Mouse (Mus musculus) megakaryocyte, adult 5-6 weeks (primary cell): ENCODE data around the gene Scarf1. TPM values are rescaled to one million over a fixed set of nuclear protein-coding genes. Genes with fewer than 3 reads are reported as not detected.

Experiments used
- ATAC-seq: 2 replicates; pipeline ENCODE4 v1.8.0; 2016; ENCODE audit warnings: mild to moderate bottlenecking, inconsistent platforms; ENCODE audit not compliant: poor library complexity, severe bottlenecking
- total RNA-seq, 2 experiments: library from RNA; stranded (forward) in 1 of 2; stranded (reverse) in 1 of 2; fragments of 153-499, 151-499 nt in 1 of 2; fragments of 221-1000, 200-1000 nt in 1 of 2; gene quantifications; 2 replicates each; pipeline versions ENCODE4 v1.2.3 to v1.2.4; 2015 to 2017

The Scarf1 gene
- total RNA-seq, 2 experiments from 2014 or later = 0.66 to 1.1 TPM

DNA sequence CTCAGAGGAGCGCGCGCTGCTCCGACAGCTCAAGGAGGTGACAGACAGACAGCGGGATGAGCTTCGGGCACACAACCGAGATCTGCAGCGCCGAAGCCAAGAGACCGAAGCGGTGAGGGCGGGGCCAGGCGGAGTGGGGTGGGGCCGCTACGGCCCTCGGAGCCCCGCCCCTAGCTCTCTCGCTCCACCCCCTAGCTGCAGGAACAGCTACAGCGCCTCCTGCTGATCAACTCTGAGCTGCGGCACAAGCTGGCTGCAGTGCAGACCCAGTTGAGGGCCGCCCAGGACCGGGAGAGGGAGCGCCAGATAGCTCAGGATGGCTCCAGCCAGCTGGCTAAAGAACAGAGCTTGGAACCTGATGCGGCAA is 2.7 kb upstream of the Scarf1 start:
- peak; percentile 96 for ATAC-seq

DNA sequence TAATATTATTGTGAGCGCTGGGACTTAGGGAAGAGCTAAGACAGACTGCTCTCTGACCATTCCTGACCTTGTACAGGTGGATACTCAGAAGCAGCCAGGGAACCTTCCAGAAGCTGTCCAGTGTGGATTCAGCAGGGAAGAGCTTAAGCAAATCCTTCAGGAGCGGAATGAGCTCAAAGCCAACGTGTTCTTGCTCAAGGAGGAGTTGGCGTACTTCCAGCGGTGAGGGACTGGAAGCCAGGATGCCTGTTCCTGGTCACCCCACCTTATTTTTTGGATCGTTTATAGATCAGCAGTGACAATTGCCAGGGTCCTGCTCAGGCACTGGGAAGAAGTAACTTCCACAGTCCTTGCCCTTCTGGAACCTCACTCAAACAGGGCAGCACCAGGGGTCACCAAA is 2.1 kb upstream of the Scarf1 start:
- no peak for ATAC-seq

- ATAC-seq = no peak
These were observed 880 bp upstream of the Scarf1 start for GRCm38 (mm10) chr11:75512301-75513018.

DNA sequence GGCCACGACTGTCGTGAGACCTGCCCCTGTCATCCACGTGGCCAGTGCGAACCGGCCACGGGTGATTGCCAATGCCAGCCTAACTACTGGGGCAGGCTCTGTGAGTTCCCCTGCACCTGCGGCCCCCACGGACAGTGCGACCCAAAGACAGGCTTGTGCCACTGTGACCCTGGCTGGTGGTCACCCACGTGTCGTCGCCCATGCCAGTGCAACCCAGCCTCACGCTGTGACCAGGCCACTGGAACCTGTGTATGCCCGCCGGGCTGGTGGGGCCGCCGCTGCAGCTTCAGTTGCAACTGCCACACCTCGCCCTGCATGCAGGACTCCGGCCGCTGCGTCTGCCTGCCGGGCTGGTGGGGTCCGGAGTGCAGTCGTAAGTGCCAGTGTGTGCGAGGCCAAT is 1.8 kb downstream of the Scarf1 start:
- ATAC-seq = no peak

DNA sequence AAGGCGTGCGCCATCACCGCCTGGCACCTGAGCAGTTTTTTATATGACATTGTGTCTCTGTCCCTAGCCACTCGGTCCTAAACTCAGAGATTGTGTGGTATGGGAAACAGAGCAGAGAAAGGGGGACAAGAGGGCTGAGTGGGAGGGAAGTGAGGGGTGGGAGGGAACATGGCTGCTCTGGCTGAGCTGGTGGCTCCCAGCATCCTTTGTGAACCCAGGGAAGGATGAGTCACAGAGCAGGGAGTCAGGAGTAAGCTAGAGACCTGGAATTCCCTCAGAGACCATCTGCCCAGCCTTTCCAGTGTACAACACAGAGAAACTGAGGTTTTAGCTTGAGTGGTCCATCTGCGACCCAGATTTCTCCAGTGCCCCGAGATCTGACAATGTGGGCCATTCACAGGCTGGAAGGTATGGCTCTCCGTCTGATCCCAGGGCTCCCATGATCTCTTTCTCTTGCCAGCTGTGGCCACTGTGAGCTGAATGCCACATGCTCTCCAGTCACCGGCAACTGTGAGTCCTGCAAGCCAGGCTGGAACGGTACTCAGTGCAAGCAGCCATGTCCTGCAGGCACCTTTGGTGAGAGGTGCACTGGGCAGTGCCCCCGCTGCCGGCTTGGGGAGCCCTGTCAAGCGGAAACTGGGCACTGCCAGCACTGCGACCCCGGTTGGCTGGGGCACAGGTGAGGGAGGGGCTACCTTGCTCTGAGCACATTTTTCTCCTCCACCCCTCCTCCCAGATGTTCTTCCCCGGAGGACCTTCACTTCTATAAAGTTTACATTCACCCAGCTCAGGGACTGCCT is 6.7 kb downstream of the Scarf1 start:
- no peak for ATAC-seq

DNA sequence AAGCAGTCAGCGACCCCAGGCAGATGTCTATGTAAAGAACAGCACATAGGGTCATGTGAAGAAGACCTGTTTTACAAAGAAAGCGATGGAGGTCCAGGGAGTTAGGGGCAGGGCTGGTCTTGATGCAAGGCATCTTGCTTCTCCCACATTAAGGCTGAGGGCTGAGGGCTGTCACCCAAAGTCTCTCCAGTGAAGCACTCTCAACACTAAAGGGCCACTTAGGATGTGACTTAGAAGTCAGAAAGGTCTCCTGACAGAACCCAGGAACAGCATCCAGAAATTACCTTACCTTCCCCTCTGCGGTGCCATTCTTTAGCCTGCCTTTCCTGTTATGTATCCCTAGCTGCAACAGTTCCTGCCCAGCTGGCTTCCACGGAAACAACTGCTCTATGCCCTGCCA is 8.3 kb downstream of the Scarf1 start:
- no peak for ATAC-seq

DNA sequence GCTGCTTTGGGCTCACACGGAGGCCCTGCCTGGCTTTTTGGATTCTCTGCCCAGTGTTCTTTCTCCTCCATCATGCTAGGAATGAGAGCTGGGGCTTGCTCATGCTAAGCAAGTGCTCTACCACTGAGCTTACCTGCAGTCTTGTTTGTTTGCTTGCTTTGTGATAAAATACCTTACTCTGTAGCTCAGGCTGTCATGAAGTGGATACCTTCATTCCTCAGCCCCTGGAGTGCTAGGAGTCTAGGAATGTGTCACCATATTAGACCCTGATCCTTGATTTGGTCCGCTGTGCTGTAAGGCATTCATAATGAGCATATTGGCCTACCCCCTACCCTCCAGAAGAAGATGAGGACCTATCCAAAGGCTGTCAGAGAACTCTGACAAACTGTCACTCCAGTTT is 9.5 kb downstream of the Scarf1 start:
- ATAC-seq = no peak

DNA sequence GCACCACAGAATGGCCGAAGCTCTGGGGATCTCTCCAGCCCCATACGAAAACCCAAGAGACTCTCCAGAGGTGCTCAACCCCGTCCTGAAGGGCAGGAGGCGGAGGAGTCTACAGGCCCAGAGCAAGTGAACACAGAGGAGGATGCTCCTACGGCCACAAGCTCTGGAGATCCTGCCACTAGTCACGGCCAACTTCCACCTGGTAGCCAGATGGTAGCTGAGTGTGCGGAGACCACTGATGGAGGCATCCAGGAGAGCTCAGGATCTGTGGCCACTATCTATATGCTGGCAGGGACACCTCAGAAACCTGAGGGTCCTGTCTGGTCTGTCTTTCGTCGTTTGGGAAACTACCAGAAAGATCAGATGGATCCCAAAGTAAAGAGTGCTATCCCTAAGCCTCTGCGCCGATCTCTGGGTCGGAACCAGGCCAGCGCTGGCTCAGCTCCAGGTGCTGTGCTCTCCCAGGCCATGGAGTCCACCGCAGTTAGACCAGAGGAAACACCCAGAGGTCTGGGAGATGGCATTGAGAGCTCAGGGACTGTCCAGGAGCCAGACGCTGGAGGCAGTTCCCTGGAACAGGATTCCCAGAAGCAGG is 12.3 kb downstream of the Scarf1 start:
- ATAC-seq = no peak

- no peak for ATAC-seq
These were observed 13.6 kb downstream of the Scarf1 start for GRCm38 (mm10) chr11:75526943-75527342.

DNA sequence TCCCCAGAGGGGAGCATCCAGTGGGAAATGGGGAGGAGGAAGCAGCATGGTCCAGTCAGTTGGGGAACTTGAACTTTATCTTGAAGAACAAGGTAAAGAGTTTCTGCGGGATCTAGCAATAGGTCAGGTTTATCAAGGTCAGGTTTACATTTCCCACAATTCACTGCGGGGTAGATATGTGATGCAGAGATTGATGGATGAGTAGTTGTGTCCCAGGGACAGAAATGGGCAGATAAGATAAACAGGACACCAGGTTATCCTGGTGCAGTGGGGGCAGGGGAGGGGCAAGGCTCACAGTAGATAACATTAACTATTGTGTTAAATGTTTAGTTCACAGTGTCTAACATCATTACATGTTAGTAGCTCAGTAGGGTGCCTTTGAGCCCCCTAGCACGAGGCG is 16.4 kb downstream of the Scarf1 start:
- no peak for ATAC-seq

DNA sequence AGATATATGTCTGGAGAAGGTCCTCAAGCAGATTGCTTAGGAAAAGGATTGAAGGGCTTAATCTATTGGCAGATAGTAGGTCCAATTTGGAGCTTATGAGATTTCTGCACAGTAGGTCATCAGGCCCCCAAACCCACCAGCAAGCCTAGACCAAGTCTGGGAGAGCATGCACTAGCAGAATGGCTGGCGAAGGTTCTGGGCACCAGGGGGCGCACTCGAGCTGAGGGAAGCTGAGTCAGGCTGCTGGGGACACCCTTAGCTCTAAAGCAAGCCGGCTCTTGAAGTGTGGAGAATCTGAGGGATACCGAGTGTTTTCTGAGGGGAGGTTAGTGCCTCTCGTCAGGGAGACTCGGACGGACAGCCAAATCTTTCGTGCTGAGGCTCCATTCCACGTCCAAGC is 17.0 kb downstream of the Scarf1 start:
- peak; percentile 61 for ATAC-seq

DNA sequence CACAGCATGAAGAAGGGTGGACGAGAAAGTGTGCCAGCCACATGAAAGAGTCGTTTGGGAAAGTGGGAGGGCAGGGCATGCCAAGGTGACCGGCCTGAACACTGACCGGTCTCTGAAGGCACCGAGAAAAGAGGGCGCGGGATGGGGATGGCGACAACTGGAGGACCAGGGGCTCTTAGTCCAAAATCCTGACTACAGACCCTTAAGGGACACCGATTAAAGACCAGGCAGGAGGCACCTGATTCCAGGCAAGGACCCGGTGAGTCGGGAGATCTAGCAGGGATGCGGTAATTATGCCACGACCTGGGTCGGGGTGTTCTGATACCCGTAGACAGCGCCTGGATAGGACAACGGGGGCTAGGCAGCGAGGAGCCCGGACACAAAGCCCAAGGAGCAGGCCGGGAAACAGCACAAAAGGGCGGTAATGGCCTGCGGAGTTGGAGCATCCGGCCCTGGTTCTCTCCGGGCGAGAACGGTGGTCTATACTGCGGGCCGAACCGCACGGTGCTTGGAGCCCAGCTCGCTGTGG is 17.6 kb downstream of the Scarf1 start:
- no peak; the same call in 1 of the 2 replicates for ATAC-seq

DNA sequence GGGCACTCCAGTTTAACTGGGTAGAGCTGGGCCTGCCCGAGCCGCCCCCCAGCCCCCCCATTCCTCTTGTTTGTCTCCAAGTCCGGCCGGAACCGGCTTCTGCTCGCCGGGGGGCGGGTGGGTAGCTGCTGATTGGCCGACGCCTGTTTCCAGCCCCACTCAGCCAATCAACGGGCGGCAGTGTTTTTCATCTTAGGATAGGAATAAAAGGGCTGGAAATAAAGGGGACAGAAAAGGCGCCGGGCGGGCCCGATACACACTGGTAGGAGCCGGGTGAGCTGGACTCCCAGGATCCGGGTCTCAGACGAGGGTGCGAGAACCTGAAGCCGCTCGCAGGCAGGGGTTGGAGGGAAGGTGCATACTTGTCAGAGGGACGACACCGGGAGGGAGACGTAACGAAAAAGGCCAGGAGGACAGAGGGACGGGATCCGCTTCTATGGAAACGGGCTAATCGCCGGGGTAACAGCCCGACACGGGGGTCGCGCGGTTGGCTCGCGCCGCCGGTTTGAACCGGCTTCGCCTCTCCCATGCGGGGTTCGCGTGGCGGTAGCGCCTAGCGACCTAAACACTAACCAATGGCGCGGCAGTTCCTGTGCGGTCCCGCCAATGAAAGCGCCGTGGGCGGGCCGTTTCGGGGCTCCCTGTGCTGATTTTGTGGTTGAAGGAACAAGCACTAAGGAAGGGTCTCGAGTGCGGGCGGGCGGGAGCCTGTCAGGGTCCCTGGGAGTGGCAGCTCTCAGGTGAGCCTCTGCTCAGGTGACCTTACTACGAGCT is 18.3 kb downstream of the Scarf1 start, which contains the start of gene Slc43a2:
TSS of gene Slc43a2 (plus strand) at position 226 of the 774 bp plus-strand sequence.
- peak; percentile 71 for ATAC-seq

- ATAC-seq = peak; percentile 51
These were observed 19.3 kb downstream of the Scarf1 start for GRCm38 (mm10) chr11:75532340-75533277.

- 0 out of 2 replicates have a peak, but pooled peaks have one; percentile 17 for ATAC-seq
These were observed 20.1 kb downstream of the Scarf1 start for GRCm38 (mm10) chr11:75533314-75534015.

DNA sequence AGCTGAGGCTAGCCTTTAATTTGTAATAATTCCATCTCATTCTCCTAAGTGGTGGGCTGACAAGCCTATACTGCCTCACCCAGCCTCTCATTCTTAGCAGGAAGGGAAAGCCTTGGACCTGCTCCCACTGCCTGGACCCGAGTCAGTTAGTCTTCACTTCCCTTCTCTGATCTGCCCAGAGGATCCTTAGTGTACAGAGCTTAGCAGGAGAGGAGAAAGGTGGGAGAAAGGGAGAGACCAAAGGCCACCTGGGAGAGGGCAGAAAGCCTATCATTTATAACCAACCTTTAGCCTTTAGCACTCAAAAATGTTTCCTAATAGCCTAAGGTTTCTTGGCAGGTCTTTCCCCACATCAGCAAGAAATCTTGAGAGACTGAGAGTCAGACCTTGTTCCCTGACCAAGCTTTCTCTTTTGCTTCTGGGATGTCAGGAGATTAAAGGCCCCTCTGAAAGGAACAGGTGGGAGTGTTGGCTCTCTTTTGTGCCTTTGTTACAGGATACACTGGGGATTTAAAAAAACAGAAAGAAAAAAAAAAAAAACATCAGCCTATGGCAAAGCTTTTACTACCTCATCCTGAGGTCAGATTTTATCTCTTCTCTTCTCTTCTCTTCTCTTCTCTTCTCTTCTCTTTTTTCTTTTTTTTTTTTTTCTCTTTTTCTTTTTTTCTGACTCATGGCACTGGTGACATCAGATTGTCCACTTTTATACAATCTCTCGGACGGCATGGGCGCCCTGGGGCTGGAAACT is 21.1 kb downstream of the Scarf1 start:
- ATAC-seq = no peak

- ATAC-seq = no peak
These were observed 21.9 kb downstream of the Scarf1 start for GRCm38 (mm10) chr11:75535106-75535795.
